Mouse (Mus musculus): ENCODE measurements around the gene Ids. TPM values are rescaled to one million over a fixed set of nuclear protein-coding genes. Genes with fewer than 3 reads are reported as not detected.
"Not testable (repeated sequence)": the region's sequence is repeated elsewhere in the genome, so short reads cannot be mapped to it uniquely, and the experiment has no call there.

Gene Ids
- 10 to 100 TPM; 18.4 to 20.2 TPM for total RNA-seq (2021)
- long read RNA-seq, experiment 1, partial matches to known transcripts, result 0 of 2 reads
- long read RNA-seq, experiment 1, other reads (novel, unspliced or antisense), result 2 of 2 reads
- long read RNA-seq, experiment 2, partial matches to known transcripts, result 3 of 6 reads
- long read RNA-seq, experiment 2, other reads (novel, unspliced or antisense), result 3 of 6 reads

GRCm38 (mm10) chrX:70364661-70365613 is at the start of gene Ids:
Ids (minus strand) TSS chrX:70365084.
- DNase-seq (ENCODE audit: low spot score in 2 of 2), result peak; percentile 65 to 81

DNA sequence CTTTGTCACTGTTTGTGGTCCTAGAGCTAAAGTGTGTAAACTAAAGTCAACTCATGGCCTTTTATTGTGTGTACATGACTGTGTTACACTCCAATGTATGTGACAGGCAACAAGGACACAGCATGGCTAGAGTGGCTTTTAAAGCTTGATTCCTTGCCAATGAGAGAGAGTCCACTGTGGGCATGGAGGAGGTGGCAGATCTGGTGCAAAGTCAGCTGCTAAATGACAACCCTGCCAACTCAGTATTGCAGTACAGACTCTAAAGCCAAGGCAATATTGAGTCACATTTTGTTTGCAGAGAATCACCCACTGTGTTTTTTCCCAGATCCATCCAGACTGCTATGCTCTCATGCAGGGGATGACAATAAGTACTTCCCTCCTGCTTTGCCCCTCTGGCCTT is 27.8 kb upstream of the Ids start:
- not testable (repeated sequence) for DNase-seq (ENCODE audit: low spot score in 2 of 2)

GRCm38 (mm10) chrX:70385962-70386351 is 21.1 kb upstream of the Ids start:
- DNase-seq (ENCODE audit: low spot score in 2 of 2), result peak in 1 of 2 experiments; percentile 10

- peak in 1 of 2 experiments; percentile 62 for DNase-seq (ENCODE audit: low spot score in 2 of 2)
Observed at GRCm38 (mm10) chrX:70385276-70385961, 20.5 kb upstream of the Ids start, which contains the start of gene 1110012L19Rik. 1110012L19Rik (plus strand) TSS chrX:70385877.

GRCm38 (mm10) chrX:70384917-70385275 is 20.0 kb upstream of the Ids start:
- no peak for DNase-seq (ENCODE audit: low spot score in 2 of 2)

DNA sequence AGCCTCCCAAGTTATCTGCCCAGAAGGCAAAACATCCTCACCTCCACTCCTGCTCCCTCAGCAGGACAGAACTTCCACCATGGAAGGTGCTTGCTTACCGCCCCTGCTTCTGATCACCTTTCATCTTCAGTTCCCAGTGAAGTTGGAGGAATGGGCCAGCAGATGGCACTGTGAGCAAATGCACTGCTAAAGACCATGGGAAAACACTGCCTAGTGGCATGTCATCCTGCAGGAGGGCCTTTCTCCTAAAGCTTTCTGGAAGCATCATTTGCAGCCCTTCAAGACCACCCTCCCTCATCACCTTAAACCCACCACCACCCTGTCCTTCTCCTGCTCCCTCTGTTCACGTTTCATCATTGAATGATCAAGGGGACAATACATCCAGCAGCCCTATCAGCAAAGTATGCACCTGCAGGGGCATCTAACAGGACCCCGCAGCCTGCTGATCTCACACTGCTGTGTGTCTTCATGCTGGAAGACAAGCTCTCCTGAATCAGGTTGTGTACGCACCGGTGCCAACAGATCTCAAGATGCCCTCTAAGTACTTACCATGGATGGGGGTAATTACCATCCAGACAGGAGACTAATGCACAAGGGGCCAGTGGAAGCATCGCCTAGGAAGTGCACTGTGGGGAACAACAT is 9.7 kb upstream of the Ids start:
- not testable (repeated sequence) for DNase-seq (ENCODE audit: low spot score in 2 of 2)

GRCm38 (mm10) chrX:70369758-70370157 is 4.9 kb upstream of the Ids start:
- not testable (repeated sequence) for DNase-seq (ENCODE audit: low spot score in 2 of 2)

- DNase-seq (ENCODE audit: low spot score in 2 of 2), result no peak
Observed at GRCm38 (mm10) chrX:70364202-70364601, 682 bp downstream of the Ids start.

DNA sequence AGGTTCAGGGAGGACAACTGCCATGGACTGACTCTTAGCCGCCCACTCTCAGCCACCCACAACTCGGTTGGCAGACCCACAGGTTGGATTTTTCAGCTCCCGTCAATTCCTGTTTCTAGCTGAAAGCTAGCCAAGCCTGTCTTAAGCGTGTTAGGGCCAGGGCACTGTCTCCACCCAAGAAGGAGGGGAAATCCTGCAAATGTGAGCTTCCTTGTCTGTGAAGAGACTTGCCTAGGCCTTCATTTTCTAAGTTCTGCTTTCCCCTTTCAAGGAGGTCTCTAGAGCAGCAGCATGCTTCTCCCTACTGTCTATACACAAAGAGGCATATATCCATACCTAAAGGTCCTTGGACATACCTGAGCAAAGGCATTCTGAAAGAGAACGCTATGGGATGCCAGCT is 1.4 kb downstream of the Ids start:
- DNase-seq (ENCODE audit: low spot score in 2 of 2), result no peak

DNA sequence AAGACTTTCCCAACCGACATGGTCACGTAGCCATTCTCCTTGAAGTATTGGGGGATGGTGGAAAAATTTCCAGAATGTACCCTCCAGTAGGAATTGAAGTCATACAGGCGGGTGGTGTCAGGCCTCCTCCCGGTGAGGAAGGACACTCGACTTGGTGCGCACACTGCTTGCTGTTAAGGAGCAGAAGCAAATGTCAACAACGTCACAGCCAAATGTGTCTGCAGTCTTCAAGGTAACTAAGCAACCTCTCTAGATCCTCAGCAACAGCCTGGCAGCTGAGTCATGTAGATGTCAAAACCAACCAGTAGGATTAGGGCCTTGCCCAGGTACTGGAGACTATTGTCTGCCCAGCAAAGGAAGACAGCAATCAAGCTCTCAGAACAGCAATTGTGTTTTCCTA is 1.9 kb downstream of the Ids start:
- DNase-seq (ENCODE audit: low spot score in 2 of 2), result no peak

DNA sequence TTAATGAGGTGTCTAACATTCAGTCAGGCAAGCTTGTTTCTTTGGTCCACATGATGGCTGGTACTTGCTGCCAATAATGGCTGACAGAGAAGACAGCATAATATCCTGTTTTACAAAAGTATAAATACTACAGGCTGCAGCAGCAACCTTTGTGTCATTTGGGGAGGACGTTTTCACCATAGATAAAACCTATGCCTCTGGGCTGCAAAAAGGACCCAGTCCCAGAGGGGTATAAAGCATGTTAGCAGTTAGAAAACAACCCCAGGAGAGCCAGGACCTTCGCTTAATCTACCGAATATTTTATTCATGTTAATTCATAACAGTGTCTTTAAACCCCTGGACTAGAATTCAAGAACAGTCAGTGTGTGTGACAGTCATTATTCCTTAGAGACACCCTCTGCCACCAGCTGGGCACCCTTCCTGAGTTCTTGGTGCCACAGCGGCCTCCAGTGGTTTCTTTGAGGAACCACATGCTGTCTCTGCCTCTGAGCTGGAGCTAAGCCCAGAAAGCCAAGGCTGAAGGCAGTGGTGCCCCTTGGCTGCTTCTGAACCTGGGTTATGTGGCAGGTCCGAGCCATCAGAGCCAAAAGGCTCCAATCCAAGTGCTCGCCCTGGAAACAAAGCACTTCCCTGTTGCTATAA is 34.6 kb downstream of the Ids start:
- DNase-seq (ENCODE audit: low spot score in 2 of 2), result peak; percentile 23 to 30

- DNase-seq (ENCODE audit: low spot score in 2 of 2), result no peak
Observed at GRCm38 (mm10) chrX:70328530-70329143, 36.2 kb downstream of the Ids start.

DNA sequence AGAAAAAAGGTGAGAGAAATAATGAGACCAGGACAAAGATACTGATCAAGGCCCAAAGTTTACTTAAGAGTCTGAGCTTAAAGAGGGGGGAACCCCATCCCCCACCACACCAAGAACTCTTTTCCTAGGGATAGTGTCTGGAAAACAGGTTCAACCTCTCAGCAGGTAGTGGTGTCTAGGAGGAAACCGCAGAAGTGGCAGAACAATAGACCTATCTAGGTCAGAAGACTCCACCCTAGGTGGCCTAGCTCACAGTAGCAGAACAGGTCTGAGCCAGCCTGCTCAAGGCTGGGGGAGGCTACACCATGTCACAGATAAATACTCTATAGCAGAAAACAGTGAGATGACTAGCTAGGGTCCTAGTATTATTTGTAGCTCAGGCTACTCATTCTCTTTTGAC is 37.2 kb downstream of the Ids start:
- no peak for DNase-seq (ENCODE audit: low spot score in 2 of 2)

DNA sequence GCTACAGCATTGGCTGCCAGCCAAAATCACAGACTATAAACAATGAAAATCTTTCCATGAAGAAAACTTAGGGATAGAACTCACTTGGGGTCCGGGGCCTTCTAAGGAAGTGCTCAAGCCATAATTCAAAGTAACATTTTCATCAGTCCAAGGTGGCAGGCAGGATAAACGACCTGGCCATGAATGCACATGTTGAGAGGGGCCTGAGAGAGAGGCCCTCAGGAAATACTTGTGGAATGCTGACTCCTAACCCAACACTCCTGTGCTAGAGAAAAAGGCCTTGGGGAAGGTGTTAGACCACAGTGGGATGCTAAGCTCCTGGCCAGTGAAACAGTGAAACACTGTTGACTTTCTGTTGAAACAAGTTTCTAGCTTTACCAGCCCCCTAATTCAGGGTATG is 45.6 kb downstream of the Ids start:
- DNase-seq (ENCODE audit: low spot score in 2 of 2), result no peak

GRCm38 (mm10) chrX:70314949-70315641 is 49.8 kb downstream of the Ids start:
- DNase-seq (ENCODE audit: low spot score in 2 of 2), result no peak

Other genes starting within 250 kb of the Ids start
- gene 1110012L19Rik, start 20.8 kb upstream of the Ids start, total RNA-seq (2021), result 10 to 100 TPM; 13.0 to 16.1 TPM
- 10 to 100 TPM; 21.8 to 24.6 TPM for gene Tmem185a, start 112.1 kb upstream of the Ids start, total RNA-seq (2021)

Data from gastrocnemius, postnatal 4 days (tissue).